Mouse (Mus musculus) gastrocnemius, adult 2 months (tissue): ENCODE measurements around the gene Smpd1. TPM values are rescaled to one million over a fixed set of nuclear protein-coding genes. Genes with fewer than 3 reads are reported as not detected.

ENCODE experiments used
- DNase-seq: peaks from one replicate; pipeline ENCODE4 v3.0.0; 2022
- H3K27ac ChIP-seq: fragments of 200-600 bp; 2 replicates; pipeline ENCODE4 v1.8.1; 2022; ENCODE audit warnings: mild to moderate bottlenecking
- H3K4me3 ChIP-seq: fragments of 200-600 bp; 2 replicates; pipeline ENCODE4 v1.8.1; 2022; ENCODE audit warnings: mild to moderate bottlenecking, moderate library complexity
- CTCF ChIP-seq: fragments of 200-600 bp; IDR thresholded peaks from 2 replicates; pipeline ENCODE4 v1.8.1; 2022; ENCODE audit warnings: antibody characterized with exemption, mild to moderate bottlenecking, moderate library complexity
- intact Hi-C: fragments of 180-260 bp; cut with DNase I; formaldehyde crosslinking; loops from one replicate; pipeline ENCODE4 v1.15.1; 2025
- total RNA-seq, 2 experiments: library from RNA; stranded (reverse); gene quantifications; 2 replicates each; pipeline ENCODE4 v1.2.3; 2021

Smpd1 gene
- total RNA-seq, 2 experiments from 2014 or later, result 53.4 to 56.8 TPM

GRCm38 (mm10) chr7:105588325-105588912, 34.3 kb downstream of the Smpd1 start:
- TF ChIP-seq CTCF, result no peak
- intact Hi-C loops, result no loop called here
- no peak overlapping the region for H3K27ac ChIP-seq
- DNase-seq, result no peak
- no peak overlapping the region for H3K4me3 ChIP-seq

- TF ChIP-seq CTCF, result no peak
- H3K4me3 ChIP-seq, result no peak overlapping the region
- DNase-seq, result no peak
- intact Hi-C loops, result no loop called here
- H3K27ac ChIP-seq, result no peak overlapping the region
These were observed 35.9 kb downstream of the Smpd1 start for GRCm38 (mm10) chr7:105590097-105590496.

- H3K27ac ChIP-seq, result peak overlapping the region; percentile 31; the same call in 1 of the 2 replicates
- intact Hi-C loops, result loop anchor here (1.0 kb wide), 1 partner anchor 69 kb away; no protein-coding TSS in a partner anchor
These were observed 48.9 kb downstream of the Smpd1 start for GRCm38 (mm10) chr7:105602860-105603623.

More at GRCm38 (mm10) chr7:105602860-105603623, 48.9 kb downstream of the Smpd1 start:
- TF ChIP-seq CTCF, result peak; percentile 70
- peak; percentile 71 for DNase-seq
- H3K4me3 ChIP-seq, result no peak overlapping the region

Other genes starting within 250 kb of the Smpd1 start
- gene Olfr689, start 243.2 kb upstream of the Smpd1 start, total RNA-seq, result not detected
- not detected for gene Olfr690, start 220.3 kb upstream of the Smpd1 start, total RNA-seq
- gene Olfr691, start 212.1 kb upstream of the Smpd1 start, total RNA-seq, result not detected
- not detected for gene Olfr692, start 186.1 kb upstream of the Smpd1 start, total RNA-seq
- not detected for gene Gm5901, start 179.3 kb upstream of the Smpd1 start, total RNA-seq
- 10 to 100 TPM in 1 of 2 experiments, 1 to 10 TPM in 1; 9.8 to 10.8 TPM for gene Fam160a2, start 154.3 kb upstream of the Smpd1 start, total RNA-seq
- not detected for gene Cnga4, start 149.8 kb upstream of the Smpd1 start, total RNA-seq
- not detected for gene Cckbr, start 128.6 kb upstream of the Smpd1 start, total RNA-seq
- 10 to 100 TPM in 1 of 2 experiments, 1 to 10 TPM in 1; 7.6 to 12.7 TPM for gene Cavin3, start 72.1 kb upstream of the Smpd1 start, total RNA-seq
- 1 to 10 TPM; 7.1 to 7.2 TPM for gene Apbb1, start 27.3 kb downstream of the Smpd1 start, total RNA-seq
- not detected for gene Hpx, start 45.8 kb downstream of the Smpd1 start, total RNA-seq
- 10 to 100 TPM; 14.7 to 16.4 TPM for gene Trim3, start 79.2 kb downstream of the Smpd1 start, total RNA-seq
- gene Timm10b, start 85.7 kb downstream of the Smpd1 start, total RNA-seq, result 10 to 100 TPM; 53.3 to 64.0 TPM
- 10 to 100 TPM in 1 of 2 experiments, 1 to 10 TPM in 1; 8.8 to 10.5 TPM for gene Arfip2, start 86.1 kb downstream of the Smpd1 start, total RNA-seq
- gene Gm45799, start 86.2 kb downstream of the Smpd1 start, total RNA-seq, result 1 to 10 TPM in 1 of 2 experiments, under 1 TPM in 1; 0.64 to 3.4 TPM
- gene Dnhd1, start 96.5 kb downstream of the Smpd1 start, total RNA-seq, result under 1 TPM; 0.36 to 0.59 TPM
- 10 to 100 TPM; 41.8 to 49.1 TPM for gene Ilk, start 182.2 kb downstream of the Smpd1 start, total RNA-seq
- 10 to 100 TPM; 12.2 to 12.3 TPM for gene Rrp8, start 183.0 kb downstream of the Smpd1 start, total RNA-seq
- 100 to 1,000 TPM in 1 of 2 experiments, 10 to 100 TPM in 1; 78.6 to 100 TPM for gene Taf10, start 190.0 kb downstream of the Smpd1 start, total RNA-seq
- 10 to 100 TPM; 42.3 to 45.8 TPM for gene Tpp1, start 197.9 kb downstream of the Smpd1 start, total RNA-seq
- gene Dchs1, start 233.3 kb downstream of the Smpd1 start, total RNA-seq, result 1 to 10 TPM; 2.1 to 5.0 TPM